Mouse (Mus musculus): ENCODE results near the gene Gpatch11. TPM values are rescaled to one million over a fixed set of nuclear protein-coding genes. Genes with fewer than 3 reads are reported as not detected.

Gene Gpatch11
- polyA plus RNA-seq, 1 experiment = 6.2 TPM

- Histone ChIP-seq H3K27ac (ENCODE audit: insufficient read depth, low read length) (no peak overlapping the region), H3K36me3 (ENCODE audit: control insufficient read depth, insufficient read depth, low read length) (peaks cover 37% of the 10 kb centered on the region), H3K4me1 (ENCODE audit: control insufficient read depth, insufficient read depth, insufficient read length) (no peaks in the 10 kb centered on the region), H3K27me3 (ENCODE audit: control insufficient read depth, insufficient read depth, low read length) (no peaks in the 10 kb centered on the region), H3K4me3 (ENCODE audit: extremely low read depth, insufficient read depth, insufficient read length) (no peak overlapping the region)
- WGBS = 98% methylated on average over 1 of the region's 1 CpGs
- DNase-seq (ENCODE audit: low read depth in 1 of 2, low spot score in 2 of 2) = no peak
- TF ChIP-seq CTCF (IDR thresholded peaks at IDR 0.05; ENCODE audit: extremely low read depth, insufficient read depth, insufficient read length, insufficient replicate concordance) = no peak
- no peak for TF ChIP-seq POLR2A (IDR thresholded peaks at IDR 0.05; ENCODE audit: low read depth, low read length)
These were observed 38.1 kb upstream of the Gpatch11 start for GRCm38 (mm10) chr17:78797222-78797621.

- no peak overlapping the region for H3K27ac ChIP-seq (ENCODE audit: insufficient read depth, low read length)
- TF ChIP-seq CTCF (IDR thresholded peaks at IDR 0.05; ENCODE audit: extremely low read depth, insufficient read depth, insufficient read length, insufficient replicate concordance) (no peak), POLR2A (IDR thresholded peaks at IDR 0.05; ENCODE audit: low read depth, low read length) (no peak)
- no peaks in the 10 kb centered on the region for H3K27me3 ChIP-seq (ENCODE audit: control insufficient read depth, insufficient read depth, low read length)
- H3K4me3 ChIP-seq (ENCODE audit: extremely low read depth, insufficient read depth, insufficient read length) = no peak overlapping the region
- peaks cover 19% of the 10 kb centered on the region for H3K36me3 ChIP-seq (ENCODE audit: control insufficient read depth, insufficient read depth, low read length)
- no peak for DNase-seq (ENCODE audit: low read depth in 1 of 2, low spot score in 2 of 2)
- no peaks in the 10 kb centered on the region for H3K4me1 ChIP-seq (ENCODE audit: control insufficient read depth, insufficient read depth, insufficient read length)
These were observed 26.3 kb upstream of the Gpatch11 start for GRCm38 (mm10) chr17:78809019-78809418.

GRCm38 (mm10) chr17:78809582-78809981 is 25.8 kb upstream of the Gpatch11 start:
- TF ChIP-seq CTCF (IDR thresholded peaks at IDR 0.05; ENCODE audit: extremely low read depth, insufficient read depth, insufficient read length, insufficient replicate concordance) (no peak), POLR2A (IDR thresholded peaks at IDR 0.05; ENCODE audit: low read depth, low read length) (no peak)
- H3K4me1 ChIP-seq (ENCODE audit: control insufficient read depth, insufficient read depth, insufficient read length) = no peaks in the 10 kb centered on the region
- H3K36me3 ChIP-seq (ENCODE audit: control insufficient read depth, insufficient read depth, low read length) = peaks cover 19% of the 10 kb centered on the region
- no peaks in the 10 kb centered on the region for H3K27me3 ChIP-seq (ENCODE audit: control insufficient read depth, insufficient read depth, low read length)
- no peak overlapping the region for H3K4me3 ChIP-seq (ENCODE audit: extremely low read depth, insufficient read depth, insufficient read length)
- H3K27ac ChIP-seq (ENCODE audit: insufficient read depth, low read length) = no peak overlapping the region
- no peak for DNase-seq (ENCODE audit: low read depth in 1 of 2, low spot score in 2 of 2)
- WGBS = 93% methylated on average over 3 of the region's 3 CpGs

GRCm38 (mm10) chr17:78824346-78824745 is 11.0 kb upstream of the Gpatch11 start:
- TF ChIP-seq CTCF (IDR thresholded peaks at IDR 0.05; ENCODE audit: extremely low read depth, insufficient read depth, insufficient read length, insufficient replicate concordance) (no peak), POLR2A (IDR thresholded peaks at IDR 0.05; ENCODE audit: low read depth, low read length) (no peak)
- 93% methylated on average over 13 of the region's 13 CpGs for WGBS
- H3K27ac ChIP-seq (ENCODE audit: insufficient read depth, low read length) = no peak overlapping the region
- DNase-seq (ENCODE audit: low read depth in 1 of 2, low spot score in 2 of 2) = no peak
- H3K4me3 ChIP-seq (ENCODE audit: extremely low read depth, insufficient read depth, insufficient read length) = no peak overlapping the region
- peaks cover 33% of the 10 kb centered on the region for H3K36me3 ChIP-seq (ENCODE audit: control insufficient read depth, insufficient read depth, low read length)
- no peaks in the 10 kb centered on the region for H3K27me3 ChIP-seq (ENCODE audit: control insufficient read depth, insufficient read depth, low read length)
- no peaks in the 10 kb centered on the region for H3K4me1 ChIP-seq (ENCODE audit: control insufficient read depth, insufficient read depth, insufficient read length)

- DNase-seq (ENCODE audit: low read depth in 1 of 2, low spot score in 2 of 2) = no peak
- Histone ChIP-seq H3K4me1 (ENCODE audit: control insufficient read depth, insufficient read depth, insufficient read length) (no peaks in the 10 kb centered on the region), H3K4me3 (ENCODE audit: extremely low read depth, insufficient read depth, insufficient read length) (peak overlapping the region; percentile 98), H3K27ac (ENCODE audit: insufficient read depth, low read length) (peak overlapping the region; percentile 90; the same call in 1 of the 2 replicates), H3K27me3 (ENCODE audit: control insufficient read depth, insufficient read depth, low read length) (no peaks in the 10 kb centered on the region), H3K36me3 (ENCODE audit: control insufficient read depth, insufficient read depth, low read length) (peaks cover 14% of the 10 kb centered on the region)
- TF ChIP-seq CTCF (IDR thresholded peaks at IDR 0.05; ENCODE audit: extremely low read depth, insufficient read depth, insufficient read length, insufficient replicate concordance) (no peak), POLR2A (IDR thresholded peaks at IDR 0.05; ENCODE audit: low read depth, low read length) (no peak)
- 9% methylated on average over 2 of the region's 2 CpGs for WGBS
These were observed 689 bp downstream of the Gpatch11 start for GRCm38 (mm10) chr17:78836056-78836455.

- Histone ChIP-seq H3K36me3 (ENCODE audit: control insufficient read depth, insufficient read depth, low read length) (peaks cover 44% of the 10 kb centered on the region), H3K4me3 (ENCODE audit: extremely low read depth, insufficient read depth, insufficient read length) (no peak overlapping the region), H3K27me3 (ENCODE audit: control insufficient read depth, insufficient read depth, low read length) (no peaks in the 10 kb centered on the region), H3K27ac (ENCODE audit: insufficient read depth, low read length) (no peak overlapping the region), H3K4me1 (ENCODE audit: control insufficient read depth, insufficient read depth, insufficient read length) (no peaks in the 10 kb centered on the region)
- TF ChIP-seq POLR2A (IDR thresholded peaks at IDR 0.05; ENCODE audit: low read depth, low read length) (no peak), CTCF (IDR thresholded peaks at IDR 0.05; ENCODE audit: extremely low read depth, insufficient read depth, insufficient read length, insufficient replicate concordance) (no peak)
- no peak for DNase-seq (ENCODE audit: low read depth in 1 of 2, low spot score in 2 of 2)
- WGBS = 92% methylated on average over 7 of the region's 7 CpGs
These were observed 7.0 kb downstream of the Gpatch11 start for GRCm38 (mm10) chr17:78842271-78842928.

- Histone ChIP-seq H3K27ac (ENCODE audit: insufficient read depth, low read length) (no peak overlapping the region), H3K4me1 (ENCODE audit: control insufficient read depth, insufficient read depth, insufficient read length) (no peaks in the 10 kb centered on the region), H3K4me3 (ENCODE audit: extremely low read depth, insufficient read depth, insufficient read length) (no peak overlapping the region), H3K27me3 (ENCODE audit: control insufficient read depth, insufficient read depth, low read length) (no peaks in the 10 kb centered on the region), H3K36me3 (ENCODE audit: control insufficient read depth, insufficient read depth, low read length) (peaks cover 19% of the 10 kb centered on the region)
- TF ChIP-seq POLR2A (IDR thresholded peaks at IDR 0.05; ENCODE audit: low read depth, low read length) (no peak), CTCF (IDR thresholded peaks at IDR 0.05; ENCODE audit: extremely low read depth, insufficient read depth, insufficient read length, insufficient replicate concordance) (no peak)
- DNase-seq (ENCODE audit: low read depth in 1 of 2, low spot score in 2 of 2) = no peak
- 85% methylated on average over 10 of the region's 10 CpGs for WGBS
These were observed 20.9 kb downstream of the Gpatch11 start for GRCm38 (mm10) chr17:78856243-78856642.

Measured in spleen, adult 2 months (tissue).